Mouse (Mus musculus) neural tube, embryonic 13.5 days (tissue): Measurements from ENCODE around the gene Gbgt1. TPM values are rescaled to one million over a fixed set of nuclear protein-coding genes. Genes with fewer than 3 reads are reported as not detected.

Experiments used
- ATAC-seq: fragments of 200-750 bp; cut with Nextera tagmentation; 2 replicates; pipeline ENCODE4 v1.8.0; 2017; ENCODE audit warnings: low read depth, mild to moderate bottlenecking, moderate TSS enrichment, moderate library complexity
- H3K27ac ChIP-seq: fragments of 300-500 bp; sonication (generic); replicated peaks from 2 replicates; pipeline ENCODE4 v1.5.1; 2015; ENCODE audit warnings: moderate library complexity, mild to moderate bottlenecking, inconsistent platforms
- H3K27me3 ChIP-seq: fragments of 300-500 bp; sonication (generic); 2 replicates; pipeline ENCODE4 v1.6.1; 2015; ENCODE audit warnings: mild to moderate bottlenecking, inconsistent platforms
- H3K36me3 ChIP-seq: fragments of 300-500 bp; sonication (generic); 2 replicates; pipeline ENCODE4 v1.6.1; 2015; ENCODE audit warnings: mild to moderate bottlenecking, inconsistent platforms
- H3K4me1 ChIP-seq: fragments of 300-500 bp; sonication (generic); replicated peaks from 2 replicates; pipeline ENCODE4 v1.6.1; 2015; ENCODE audit warnings: inconsistent platforms
- H3K4me2 ChIP-seq: fragments of 300-500 bp; sonication (generic); 2 replicates; pipeline ENCODE4 v1.6.1; 2015; ENCODE audit warnings: inconsistent platforms, mild to moderate bottlenecking, moderate library complexity
- H3K4me3 ChIP-seq: fragments of 300-500 bp; sonication (generic); 2 replicates; pipeline ENCODE4 v1.5.1; 2015; ENCODE audit warnings: mild to moderate bottlenecking, inconsistent platforms
- H3K9ac ChIP-seq: fragments of 300-500 bp; sonication (generic); 2 replicates; pipeline ENCODE4 v1.6.1; 2015; ENCODE audit warnings: moderate library complexity, mild to moderate bottlenecking, inconsistent platforms
- H3K9me3 ChIP-seq: fragments of 300-500 bp; sonication (generic); 2 replicates; pipeline ENCODE4 v1.6.1; 2016; ENCODE audit warnings: inconsistent platforms
- WGBS: fragments of 180-500 bp; shearing (Covaris S2); methylation state at CpG from one replicate; pipeline ENCODE4 v1.1.7; 2015; 5-methylcytosine and 5-hydroxymethylcytosine counted together
- polyA plus RNA-seq: library from polyadenylated mRNA; unstranded; fragments of >200 nt; fragmentation: Nextera tagmentation; extraction: Ambion mirVana; gene quantifications from 2 replicates; pipeline ENCODE4 v1.2.1, GENCODE M21; 2015

Gbgt1 gene
- polyA plus RNA-seq, result 1.6 and 1.7 TPM in 2 replicates

DNA sequence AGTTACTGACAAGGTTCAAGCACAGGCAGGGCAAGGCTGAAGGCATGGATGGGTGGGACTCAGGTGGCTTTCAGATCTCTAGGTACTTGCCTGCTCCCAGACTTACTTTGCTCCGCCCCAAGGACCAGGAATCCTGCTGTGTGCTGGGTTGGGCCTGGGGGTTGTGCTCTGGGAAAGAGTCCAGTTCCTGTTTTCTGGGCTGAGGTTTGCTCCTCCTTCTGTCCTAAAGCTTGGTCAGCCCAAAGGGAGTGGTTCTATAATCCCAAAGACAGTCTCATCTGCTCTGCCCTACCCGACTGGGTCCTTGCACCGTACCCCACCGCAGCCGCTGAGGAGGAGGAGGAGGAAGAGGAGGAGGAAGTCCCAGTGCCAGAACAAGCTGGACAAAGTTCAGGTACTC, at the start of gene Gbgt1:
Gene Gbgt1, plus strand, starts transcription at position 221 of the 400 bp plus-strand sequence.
- Histone ChIP-seq H3K9me3 (no peaks in the 10 kb centered on the region), H3K4me1 (no peaks in the 10 kb centered on the region), H3K9ac (no peak within 1 kb of the TSS), H3K27ac (no peak within 1 kb of the TSS), H3K4me2 (peak within 1 kb of the TSS; percentile 21; the same call in 1 of the 2 replicates), H3K4me3 (no peak within 1 kb of the TSS), H3K27me3 (no peaks in the 10 kb centered on the region), H3K36me3 (no peaks in the 10 kb centered on the region)
- 85% methylated on average over 5 of the region's 5 CpGs for WGBS
- ATAC-seq, result no peak

DNA sequence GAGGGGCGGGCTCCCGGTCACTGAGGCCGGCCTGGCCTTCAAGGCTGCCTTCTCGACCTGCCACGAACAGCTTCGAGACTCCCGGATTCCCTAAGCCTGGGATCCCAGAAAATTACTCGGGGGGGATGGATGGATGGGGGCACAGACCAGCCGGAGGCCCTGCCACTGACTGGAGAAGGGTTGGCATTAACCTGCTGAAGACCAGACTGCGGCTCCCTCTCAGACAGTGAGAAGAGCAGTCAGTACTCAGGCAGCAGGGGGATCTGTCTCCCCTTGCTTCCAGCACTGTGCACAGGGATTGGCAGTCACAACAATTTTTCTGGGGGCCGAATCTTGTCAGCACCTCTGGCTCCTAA, 49.4 kb upstream of the Gbgt1 start:
- Histone ChIP-seq H3K27ac (peak overlapping the region; percentile 83), H3K27me3 (0 out of 2 replicates have a peak, but pooled peaks cover 5% of the 10 kb centered on the region), H3K9ac (peak overlapping the region; percentile 91), H3K4me2 (peak overlapping the region; percentile 90), H3K9me3 (no peaks in the 10 kb centered on the region), H3K4me1 (peaks cover 23% of the 10 kb centered on the region), H3K36me3 (peaks cover 26% of the 10 kb centered on the region), H3K4me3 (peak overlapping the region; percentile 72)
- 8% methylated on average over 11 of the region's 11 CpGs for WGBS
- ATAC-seq, result peak; percentile 64

DNA sequence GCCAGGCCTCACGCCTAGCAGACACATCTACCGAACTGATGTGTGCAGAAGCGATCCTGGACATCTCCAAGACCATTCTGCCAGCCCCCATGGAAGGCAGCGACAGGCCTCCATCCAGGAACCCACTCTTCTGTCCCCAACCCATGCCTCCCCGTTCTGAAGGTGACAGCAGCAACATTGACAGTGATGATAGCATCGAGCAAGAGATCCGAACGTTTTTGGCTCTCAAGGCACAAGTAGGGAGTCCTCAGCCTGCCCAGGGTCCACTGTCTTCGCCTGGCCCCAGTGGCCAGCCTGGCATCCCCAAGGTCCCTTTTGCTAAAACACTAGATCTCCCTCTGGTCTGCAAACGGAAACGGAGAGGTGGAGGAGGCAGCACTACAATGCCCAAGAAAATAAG, 45.0 kb upstream of the Gbgt1 start:
- peaks cover 51% of the 10 kb centered on the region for H3K36me3 ChIP-seq
- no peak overlapping the region for H3K4me2 ChIP-seq
- H3K27me3 ChIP-seq, result no peaks in the 10 kb centered on the region
- no peak for ATAC-seq
- no peaks in the 10 kb centered on the region for H3K9me3 ChIP-seq
- H3K27ac ChIP-seq, result no peak overlapping the region
- WGBS, result 93% methylated on average over 11 of the region's 11 CpGs
- no peak overlapping the region for H3K9ac ChIP-seq
- H3K4me1 ChIP-seq, result peaks cover 12% of the 10 kb centered on the region
- H3K4me3 ChIP-seq, result no peak overlapping the region

DNA sequence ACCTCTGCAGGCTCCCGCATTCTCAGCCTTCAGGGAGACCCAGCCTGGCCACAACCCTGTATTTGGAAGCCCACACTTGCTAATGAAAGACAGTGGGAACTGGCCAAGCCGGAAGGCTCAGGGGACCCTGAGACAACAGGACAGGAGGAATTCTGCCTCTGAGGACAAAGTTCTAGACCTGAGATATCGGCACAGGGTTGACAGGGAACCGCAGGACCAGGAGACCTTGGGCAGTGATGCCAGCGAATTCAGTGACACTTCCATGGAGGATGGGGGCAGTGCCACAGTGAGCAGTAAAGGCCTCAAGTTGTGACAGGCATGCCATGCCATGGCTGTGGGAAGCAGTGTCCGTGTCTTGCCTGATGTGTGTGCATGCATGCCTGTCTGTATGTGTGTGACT, 43.2 kb upstream of the Gbgt1 start:
- no peak for ATAC-seq
- H3K36me3 ChIP-seq, result peaks cover 51% of the 10 kb centered on the region
- no peaks in the 10 kb centered on the region for H3K9me3 ChIP-seq
- no peak overlapping the region for H3K4me3 ChIP-seq
- H3K4me1 ChIP-seq, result no peaks in the 10 kb centered on the region
- H3K9ac ChIP-seq, result no peak overlapping the region
- no peaks in the 10 kb centered on the region for H3K27me3 ChIP-seq
- WGBS, result 94% methylated on average over 6 of the region's 6 CpGs
- H3K4me2 ChIP-seq, result no peak overlapping the region
- no peak overlapping the region for H3K27ac ChIP-seq

GRCm38 (mm10) chr2:28456616-28457015, 40.1 kb upstream of the Gbgt1 start:
- H3K9ac ChIP-seq, result no peak overlapping the region
- no peak overlapping the region for H3K27ac ChIP-seq
- H3K4me1 ChIP-seq, result no peaks in the 10 kb centered on the region
- no peak overlapping the region for H3K4me3 ChIP-seq
- 70% methylated on average over 1 of the region's 1 CpGs for WGBS
- H3K27me3 ChIP-seq, result 0 out of 2 replicates have a peak, but pooled peaks cover 3% of the 10 kb centered on the region
- H3K4me2 ChIP-seq, result no peak overlapping the region
- no peaks in the 10 kb centered on the region for H3K9me3 ChIP-seq
- no peak for ATAC-seq
- H3K36me3 ChIP-seq, result peaks cover 31% of the 10 kb centered on the region

DNA sequence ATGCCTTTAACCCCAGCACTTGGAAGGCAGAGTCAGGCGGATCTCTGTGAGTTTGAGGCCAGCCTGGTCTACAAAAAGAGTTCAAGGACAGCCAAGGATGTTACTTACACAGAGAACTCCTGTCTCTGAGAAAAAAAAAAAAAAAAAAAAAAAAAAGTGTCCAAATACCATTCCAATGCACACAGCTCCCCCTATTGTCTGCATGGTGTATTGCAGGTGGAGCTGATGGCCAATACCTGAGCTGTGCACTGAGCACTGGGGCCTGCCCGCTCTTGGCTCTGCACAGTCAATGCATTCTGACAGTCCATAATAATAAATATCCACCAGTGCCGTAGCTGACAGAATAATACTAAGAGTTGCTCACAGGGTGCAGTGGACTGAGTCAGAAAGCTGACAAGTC, 32.8 kb upstream of the Gbgt1 start:
- H3K4me1 ChIP-seq, result peaks cover 22% of the 10 kb centered on the region
- H3K9me3 ChIP-seq, result no peaks in the 10 kb centered on the region
- peaks cover 13% of the 10 kb centered on the region for H3K27me3 ChIP-seq
- 35% methylated on average over 3 of the region's 3 CpGs for WGBS
- no peak overlapping the region for H3K4me2 ChIP-seq
- no peak overlapping the region for H3K4me3 ChIP-seq
- no peak for ATAC-seq
- no peaks in the 10 kb centered on the region for H3K36me3 ChIP-seq
- H3K9ac ChIP-seq, result no peak overlapping the region
- H3K27ac ChIP-seq, result no peak overlapping the region

GRCm38 (mm10) chr2:28464919-28465318, 31.8 kb upstream of the Gbgt1 start:
- H3K9ac ChIP-seq, result no peak overlapping the region
- 80% methylated on average over 9 of the region's 9 CpGs for WGBS
- H3K36me3 ChIP-seq, result peaks cover 9% of the 10 kb centered on the region

DNA sequence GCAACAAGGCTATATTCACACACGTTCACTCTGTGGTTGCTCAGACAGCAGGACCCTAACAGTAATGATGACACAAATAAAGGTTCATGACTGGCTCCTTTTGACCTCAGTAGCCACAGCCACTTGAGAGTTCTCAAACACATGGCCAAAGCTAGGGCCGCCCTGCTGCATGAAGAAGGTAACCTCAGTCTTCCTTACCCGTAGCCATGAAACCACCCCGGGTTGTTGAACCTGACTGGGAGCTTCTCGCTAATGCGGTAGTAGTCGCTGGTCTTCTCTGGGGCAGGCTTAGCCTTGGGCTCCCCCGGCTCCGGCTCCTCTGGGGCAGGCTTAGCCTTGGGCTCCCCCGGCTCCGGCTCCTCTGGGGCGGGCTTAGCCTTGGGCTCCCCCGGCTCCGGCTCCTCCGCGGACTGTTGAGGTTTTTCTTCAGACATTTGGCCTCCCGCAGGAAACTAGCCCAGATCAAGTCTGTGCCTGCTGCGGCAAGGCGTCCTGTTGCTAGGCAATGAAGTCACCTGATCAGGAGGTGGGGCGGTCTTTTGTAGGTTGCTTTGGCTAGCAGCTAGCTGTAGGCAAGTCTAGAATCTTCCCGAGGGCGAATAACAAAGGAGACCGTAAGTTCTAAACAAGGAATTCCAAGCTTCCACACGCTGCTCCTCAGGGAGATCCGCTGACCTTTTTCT, 30.7 kb upstream of the Gbgt1 start, which contains the start of gene 1700007K13Rik:
Gene 1700007K13Rik, minus strand, starts transcription at position 497 of the 683 bp plus-strand sequence.
- Histone ChIP-seq H3K9ac (peak within 1 kb of the TSS; percentile 61), H3K36me3 (peaks cover 19% of the 10 kb centered on the region), H3K4me3 (peak within 1 kb of the TSS; percentile 30), H3K9me3 (no peaks in the 10 kb centered on the region), H3K4me2 (peak within 1 kb of the TSS; percentile 57), H3K27ac (no peak within 1 kb of the TSS; the same call in 1 of the 2 replicates), H3K4me1 (peaks cover 26% of the 10 kb centered on the region), H3K27me3 (peaks cover 10% of the 10 kb centered on the region)
- WGBS, result 5% methylated on average over 25 of the region's 25 CpGs
- ATAC-seq, result peak; percentile 48; the same call in 1 of the 2 replicates

More at GRCm38 (mm10) chr2:28464919-28465318, 31.8 kb upstream of the Gbgt1 start:
- Histone ChIP-seq H3K27me3 (peaks cover 13% of the 10 kb centered on the region), H3K4me2 (no peak overlapping the region), H3K27ac (no peak overlapping the region), H3K9me3 (no peaks in the 10 kb centered on the region), H3K4me3 (no peak overlapping the region), H3K4me1 (peaks cover 26% of the 10 kb centered on the region)
- no peak for ATAC-seq

DNA sequence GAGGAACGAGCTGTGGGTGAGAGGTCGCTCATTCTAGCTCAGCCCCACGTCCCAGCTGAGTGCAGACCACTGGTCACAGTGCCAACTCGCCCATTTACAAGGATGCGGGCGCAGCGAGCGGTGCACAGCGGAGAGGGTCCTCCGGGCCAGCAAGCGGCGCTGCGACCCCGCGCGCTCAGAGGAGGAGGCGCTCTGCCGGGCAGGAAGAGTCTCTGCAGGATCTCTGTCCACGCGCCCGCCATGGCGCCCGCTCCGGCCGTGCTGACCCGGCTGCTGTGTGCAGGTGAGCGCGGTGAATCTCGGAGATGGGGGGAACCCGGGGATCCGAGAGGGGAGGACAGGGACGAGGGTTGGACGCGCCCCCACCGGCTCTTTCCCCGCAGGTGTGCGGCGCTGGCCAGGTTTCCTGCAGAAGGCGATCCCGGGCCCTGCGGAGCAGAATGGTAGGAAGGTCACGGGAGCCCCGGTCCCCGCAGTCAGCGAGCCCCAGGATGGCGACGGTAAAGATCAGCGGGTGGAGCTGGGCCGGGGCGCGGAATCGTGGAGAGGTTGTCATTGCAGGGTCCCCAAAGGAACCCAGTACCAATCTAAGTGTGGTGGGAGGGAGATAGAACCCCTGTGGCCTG, 28.7 kb upstream of the Gbgt1 start, which contains the start of gene Mrps2:
Gene Mrps2, plus strand, starts transcription at position 207 of the 626 bp plus-strand sequence.
- under 1% methylated on average over 52 of the region's 52 CpGs for WGBS
- peak; percentile 87 for ATAC-seq

DNA sequence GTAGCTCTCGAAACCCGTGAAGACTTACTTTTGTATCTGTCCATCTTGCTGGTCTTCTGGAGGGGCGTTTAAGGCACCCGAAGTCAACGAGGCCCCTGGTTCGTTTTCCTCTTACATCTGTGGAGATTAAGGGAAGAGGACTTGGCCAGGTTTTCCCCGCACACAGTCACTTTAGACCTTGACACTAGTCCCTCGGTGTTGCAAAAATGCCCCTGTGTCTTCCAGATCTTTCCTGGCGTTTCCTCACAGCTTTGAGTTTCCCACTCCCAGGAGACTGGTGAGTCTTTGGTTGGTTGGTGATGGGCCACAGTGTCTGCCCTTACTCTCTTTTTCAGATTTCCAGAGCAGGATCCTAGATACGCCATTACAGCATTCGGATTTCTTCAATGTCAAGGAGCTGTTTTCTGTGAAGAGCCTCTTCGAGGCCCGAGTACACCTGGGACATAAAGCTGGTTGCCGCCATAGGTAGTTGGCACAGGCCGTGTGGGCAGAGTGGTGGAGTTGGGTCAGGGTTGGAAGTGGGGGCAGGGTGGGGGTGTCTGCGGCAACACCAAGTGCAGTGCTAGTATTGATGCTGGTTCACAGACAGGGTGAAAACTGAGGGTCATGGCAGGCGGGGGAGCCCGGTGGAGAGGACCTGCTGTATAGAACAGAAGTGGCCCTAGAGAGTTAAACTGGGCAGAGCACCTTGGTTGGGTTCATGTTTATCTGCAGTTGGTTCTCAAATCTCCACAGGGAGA, 28.0 kb upstream of the Gbgt1 start:
- H3K27ac ChIP-seq, result no peak overlapping the region
- ATAC-seq, result no peak
- peaks cover 26% of the 10 kb centered on the region for H3K4me1 ChIP-seq
- peak overlapping the region; percentile 99 for H3K4me3 ChIP-seq
- WGBS, result 58% methylated on average over 18 of the region's 18 CpGs
- H3K9me3 ChIP-seq, result peaks cover 10% of the 10 kb centered on the region
- H3K9ac ChIP-seq, result peak overlapping the region; percentile 96
- H3K27me3 ChIP-seq, result peaks cover 10% of the 10 kb centered on the region
- peaks cover 45% of the 10 kb centered on the region for H3K36me3 ChIP-seq
- peak overlapping the region; percentile 81 for H3K4me2 ChIP-seq

More for the DNA sequence above, 28.7 kb upstream of the Gbgt1 start, which contains the start of gene Mrps2:
- Histone ChIP-seq H3K9me3 (peaks cover 7% of the 10 kb centered on the region), H3K27me3 (peaks cover 10% of the 10 kb centered on the region), H3K4me2 (peak within 1 kb of the TSS; percentile 81), H3K4me1 (peaks cover 26% of the 10 kb centered on the region), H3K36me3 (peaks cover 38% of the 10 kb centered on the region), H3K9ac (peak within 1 kb of the TSS; percentile 96), H3K27ac (no peak within 1 kb of the TSS; the same call in 1 of the 2 replicates), H3K4me3 (peak within 1 kb of the TSS; percentile 99)

DNA sequence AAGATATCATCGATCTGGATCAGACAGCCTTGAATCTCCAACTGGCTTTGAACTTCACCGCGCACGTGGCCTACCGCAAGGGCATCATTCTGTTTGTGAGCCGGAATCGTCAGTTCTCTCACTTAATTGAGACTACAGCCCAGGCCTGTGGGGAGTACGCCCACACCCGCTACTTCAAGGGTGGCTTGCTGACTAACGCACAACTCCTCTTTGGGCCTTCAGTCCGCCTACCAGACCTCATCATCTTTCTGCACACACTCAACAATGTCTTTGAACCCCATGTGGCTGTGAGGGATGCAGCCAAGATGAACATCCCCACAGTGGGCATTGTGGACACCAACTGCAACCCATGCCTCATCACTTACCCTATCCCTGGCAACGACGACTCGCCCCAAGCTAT, 27.2 kb upstream of the Gbgt1 start:
- H3K27me3 ChIP-seq, result peaks cover 10% of the 10 kb centered on the region
- 95% methylated on average over 14 of the region's 14 CpGs for WGBS
- no peak for ATAC-seq
- H3K4me3 ChIP-seq, result no peak overlapping the region
- no peak overlapping the region for H3K27ac ChIP-seq
- no peak overlapping the region for H3K9ac ChIP-seq
- H3K4me1 ChIP-seq, result peaks cover 26% of the 10 kb centered on the region
- no peak overlapping the region for H3K4me2 ChIP-seq
- H3K36me3 ChIP-seq, result peaks cover 45% of the 10 kb centered on the region
- H3K9me3 ChIP-seq, result peaks cover 10% of the 10 kb centered on the region

DNA sequence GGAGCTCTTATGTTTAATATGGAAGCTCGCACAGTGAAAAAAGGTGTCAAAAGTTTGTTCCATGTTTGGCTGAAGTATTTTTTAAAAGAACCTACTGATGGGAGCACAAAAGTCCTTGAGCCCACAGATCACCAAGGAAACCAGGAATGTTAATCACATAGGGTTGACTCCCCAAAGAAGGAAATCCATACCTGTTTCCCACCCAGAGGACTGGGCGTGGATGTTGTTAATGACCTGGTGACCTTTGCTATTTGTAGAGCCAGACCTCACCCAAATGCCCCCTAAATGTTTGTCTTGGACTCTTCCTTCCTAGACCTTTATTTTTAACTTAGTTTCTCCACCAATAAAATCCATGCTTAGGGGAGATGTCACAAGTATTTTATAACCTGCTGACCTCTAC, 26.1 kb upstream of the Gbgt1 start:
- H3K9ac ChIP-seq, result no peak overlapping the region
- peaks cover 45% of the 10 kb centered on the region for H3K36me3 ChIP-seq
- peaks cover 22% of the 10 kb centered on the region for H3K4me1 ChIP-seq
- no peaks in the 10 kb centered on the region for H3K27me3 ChIP-seq
- WGBS, result 96% methylated on average over 2 of the region's 2 CpGs
- H3K9me3 ChIP-seq, result peaks cover 10% of the 10 kb centered on the region
- H3K4me3 ChIP-seq, result no peak overlapping the region
- H3K4me2 ChIP-seq, result no peak overlapping the region
- ATAC-seq, result no peak
- no peak overlapping the region for H3K27ac ChIP-seq
